Mouse (Mus musculus) intestine, embryonic 14.5 days (tissue): ENCODE data around the gene Wwp2. TPM values are rescaled to one million over a fixed set of nuclear protein-coding genes. Genes with fewer than 3 reads are reported as not detected.

Experiments
- ATAC-seq: fragments of 200-750 bp; cut with Nextera tagmentation; replicated peaks from 2 replicates; pipeline ENCODE4 v1.8.0; 2017; ENCODE audit warnings: low read depth, moderate number of reproducible peaks, moderate TSS enrichment, moderate library complexity; ENCODE audit not compliant: low FRiP score, low TSS enrichment
- DNase-seq: peaks from one replicate; pipeline ENCODE4 v3.0.0-alpha.2; 2018; ENCODE audit warnings: low spot score
- H3K27ac ChIP-seq: fragments of 300-500 bp; sonication (generic); 2 replicates; pipeline ENCODE4 v1.5.1; 2014; ENCODE audit warnings: low read depth, mild to moderate bottlenecking, control low read depth
- H3K27me3 ChIP-seq: fragments of 300-500 bp; sonication (generic); replicated peaks from 2 replicates; pipeline ENCODE4 v1.6.1; 2014; ENCODE audit warnings: low read length, control low read depth; ENCODE audit not compliant: control insufficient read depth, insufficient read depth
- H3K36me3 ChIP-seq: fragments of 300-500 bp; sonication (generic); 2 replicates; pipeline ENCODE4 v1.6.1; 2014; ENCODE audit warnings: low read length, control low read depth; ENCODE audit not compliant: control insufficient read depth, insufficient read depth
- H3K4me1 ChIP-seq: fragments of 300-500 bp; sonication (generic); replicated peaks from 2 replicates; pipeline ENCODE4 v1.6.1; 2014; ENCODE audit warnings: low read length, control low read depth, mixed read lengths; ENCODE audit not compliant: control insufficient read depth, insufficient read depth
- H3K4me2 ChIP-seq: fragments of 300-500 bp; sonication (generic); 2 replicates; pipeline ENCODE4 v1.6.1; 2014; ENCODE audit warnings: low read length
- H3K4me3 ChIP-seq: fragments of 300-500 bp; sonication (generic); 2 replicates; pipeline ENCODE4 v1.5.1; 2014; ENCODE audit warnings: low read depth, low read length, control low read depth, mixed read lengths
- H3K9ac ChIP-seq: fragments of 300-500 bp; sonication (generic); 2 replicates; pipeline ENCODE4 v1.6.1; 2014; ENCODE audit warnings: mild to moderate bottlenecking, low read length
- H3K9me3 ChIP-seq: fragments of 300-500 bp; sonication (generic); 2 replicates; pipeline ENCODE4 v1.6.1; 2016; ENCODE audit warnings: low read length, control low read depth; ENCODE audit not compliant: control insufficient read depth
- WGBS: fragments of 180-500 bp; shearing (Covaris S2); extraction: QIAGEN DNeasy Blood & Tissue Kit; methylation state at CpG from one replicate; pipeline ENCODE4 v1.1.7; 2014; 5-methylcytosine and 5-hydroxymethylcytosine counted together
- polyA plus RNA-seq: library from polyadenylated mRNA; unstranded; fragments of >200 nt; fragmentation: Nextera tagmentation; extraction: Ambion mirVana; gene quantifications from 2 replicates; pipeline ENCODE4 v1.2.1, GENCODE M21; 2014

Gene Wwp2
- polyA plus RNA-seq, 1 experiment from 2014 or later = 43.6 TPM

- whole genome bisulfite sequencing = 87% methylated on average over 4 of the region's 4 CpGs
- Histone ChIP-seq H3K27ac (no peak overlapping the region), H3K4me3 (no peak overlapping the region), H3K36me3 (peaks cover 10% of the 10 kb centered on the region), H3K9ac (no peak overlapping the region), H3K9me3 (no peaks in the 10 kb centered on the region), H3K27me3 (no peaks in the 10 kb centered on the region), H3K4me2 (no peak overlapping the region), H3K4me1 (peaks cover 8% of the 10 kb centered on the region; the same call in 1 of the 2 replicates)
- ATAC-seq (no peak), DNase-seq (no peak)
Measured at GRCm38 (mm10) chr8:107546154-107546553, 110.0 kb downstream of the Wwp2 start.

GRCm38 (mm10) chr8:107546817-107547216 is 110.7 kb downstream of the Wwp2 start:
- Histone ChIP-seq H3K4me2 (no peak overlapping the region), H3K9ac (no peak overlapping the region), H3K36me3 (peaks cover 10% of the 10 kb centered on the region), H3K27me3 (no peaks in the 10 kb centered on the region), H3K4me3 (no peak overlapping the region), H3K4me1 (peaks cover 8% of the 10 kb centered on the region; the same call in 1 of the 2 replicates), H3K27ac (no peak overlapping the region), H3K9me3 (no peaks in the 10 kb centered on the region)
- ATAC-seq = no peak
- DNase-seq = no peak
- 77% methylated on average over 8 of the region's 8 CpGs for WGBS

GRCm38 (mm10) chr8:107552234-107552633 is 116.1 kb downstream of the Wwp2 start:
- WGBS = 56% methylated on average over 6 of the region's 6 CpGs
- Histone ChIP-seq H3K4me2 (no peak overlapping the region), H3K4me3 (no peak overlapping the region), H3K27ac (no peak overlapping the region), H3K9ac (no peak overlapping the region), H3K36me3 (peaks cover 38% of the 10 kb centered on the region), H3K27me3 (no peaks in the 10 kb centered on the region), H3K4me1 (no peaks in the 10 kb centered on the region), H3K9me3 (no peaks in the 10 kb centered on the region)
- ATAC-seq (no peak), DNase-seq (no peak)

- Histone ChIP-seq H3K27ac (no peak overlapping the region), H3K4me3 (no peak overlapping the region), H3K36me3 (peaks cover 30% of the 10 kb centered on the region), H3K9ac (no peak overlapping the region), H3K4me1 (no peaks in the 10 kb centered on the region), H3K4me2 (no peak overlapping the region), H3K9me3 (no peaks in the 10 kb centered on the region), H3K27me3 (no peaks in the 10 kb centered on the region)
- DNase-seq (no peak), ATAC-seq (no peak)
- 91% methylated on average over 10 of the region's 10 CpGs for WGBS
Measured at GRCm38 (mm10) chr8:107555231-107555630, 119.1 kb downstream of the Wwp2 start.

DNA sequence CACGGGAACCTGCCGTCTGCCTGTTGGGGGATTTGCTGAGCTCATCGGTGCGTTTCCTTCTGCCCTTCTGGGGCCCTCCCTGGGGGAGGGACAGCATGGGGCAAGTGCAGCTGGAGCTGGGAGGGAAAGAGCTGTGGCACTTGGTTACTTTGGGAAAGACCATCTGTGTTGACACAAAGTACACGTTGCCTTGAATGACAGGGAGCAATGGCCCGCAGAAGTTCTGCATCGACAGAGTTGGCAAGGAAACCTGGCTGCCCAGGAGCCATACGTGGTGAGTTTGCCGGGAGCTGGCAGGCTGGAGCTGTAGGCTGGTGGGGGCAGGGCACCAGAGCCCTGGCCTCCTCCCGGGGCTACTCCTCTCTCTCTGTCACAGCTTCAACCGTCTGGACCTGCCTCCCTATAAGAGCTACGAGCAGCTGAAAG is 120.4 kb downstream of the Wwp2 start:
- H3K27me3 ChIP-seq = no peaks in the 10 kb centered on the region
- no peak overlapping the region for H3K9ac ChIP-seq
- H3K36me3 ChIP-seq = peaks cover 30% of the 10 kb centered on the region
- DNase-seq (no peak), ATAC-seq (no peak)
- H3K9me3 ChIP-seq = no peaks in the 10 kb centered on the region
- H3K4me2 ChIP-seq = no peak overlapping the region
- no peak overlapping the region for H3K27ac ChIP-seq
- no peaks in the 10 kb centered on the region for H3K4me1 ChIP-seq
- WGBS = 42% methylated on average over 12 of the region's 12 CpGs
- H3K4me3 ChIP-seq = no peak overlapping the region

GRCm38 (mm10) chr8:107560820-107561536 is 124.8 kb downstream of the Wwp2 start:
- Histone ChIP-seq H3K9me3 (no peaks in the 10 kb centered on the region), H3K9ac (no peak overlapping the region), H3K36me3 (peaks cover 11% of the 10 kb centered on the region; the same call in 1 of the 2 replicates), H3K4me2 (peak overlapping the region; percentile 22), H3K27ac (no peak overlapping the region), H3K4me1 (no peaks in the 10 kb centered on the region), H3K4me3 (no peak overlapping the region), H3K27me3 (no peaks in the 10 kb centered on the region)
- 40% methylated on average over 16 of the region's 16 CpGs for WGBS
- ATAC-seq (no peak), DNase-seq (no peak)

DNA sequence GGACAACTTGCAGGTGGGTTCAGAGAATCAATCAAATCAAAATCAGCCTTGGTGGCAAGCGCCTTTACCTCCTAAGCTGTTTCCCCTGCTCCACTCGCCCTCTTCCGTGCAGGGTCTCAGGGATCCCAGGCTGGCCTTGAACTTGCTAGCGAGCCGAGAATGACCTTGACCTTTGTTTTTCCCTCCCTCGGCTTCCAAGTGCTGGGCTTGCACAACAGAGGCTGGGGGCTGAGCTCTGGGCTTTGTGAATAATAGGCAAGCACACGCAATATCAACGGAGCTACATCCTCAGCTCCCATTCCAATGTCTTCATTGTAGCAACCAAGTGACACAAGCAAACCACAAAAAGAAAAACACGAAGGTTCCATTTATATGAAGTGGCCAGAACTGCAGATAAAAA is 126.0 kb downstream of the Wwp2 start:
- Histone ChIP-seq H3K4me2 (no peak overlapping the region), H3K9me3 (no peaks in the 10 kb centered on the region), H3K36me3 (peaks cover 3% of the 10 kb centered on the region; the same call in 1 of the 2 replicates), H3K27me3 (no peaks in the 10 kb centered on the region), H3K4me1 (no peaks in the 10 kb centered on the region), H3K9ac (no peak overlapping the region), H3K4me3 (no peak overlapping the region), H3K27ac (no peak overlapping the region)
- 74% methylated on average over 9 of the region's 9 CpGs for WGBS
- DNase-seq = no peak
- no peak for ATAC-seq

GRCm38 (mm10) chr8:107571046-107571445 is 134.9 kb downstream of the Wwp2 start:
- Histone ChIP-seq H3K9me3 (no peaks in the 10 kb centered on the region), H3K4me2 (no peak overlapping the region), H3K27me3 (no peaks in the 10 kb centered on the region), H3K36me3 (no peaks in the 10 kb centered on the region), H3K4me3 (no peak overlapping the region), H3K9ac (no peak overlapping the region), H3K4me1 (no peaks in the 10 kb centered on the region), H3K27ac (no peak overlapping the region)
- DNase-seq (no peak), ATAC-seq (no peak)
- 75% methylated on average over 2 of the region's 2 CpGs for WGBS

GRCm38 (mm10) chr8:107571486-107572135 is 135.4 kb downstream of the Wwp2 start:
- DNase-seq = no peak
- Histone ChIP-seq H3K4me1 (no peaks in the 10 kb centered on the region), H3K27me3 (no peaks in the 10 kb centered on the region), H3K27ac (no peak overlapping the region), H3K9me3 (no peaks in the 10 kb centered on the region), H3K4me2 (no peak overlapping the region), H3K9ac (no peak overlapping the region), H3K36me3 (no peaks in the 10 kb centered on the region), H3K4me3 (no peak overlapping the region)
- no peak for ATAC-seq
- WGBS = 73% methylated on average over 7 of the region's 7 CpGs
